Mouse (Mus musculus) midbrain, embryonic 10.5 days (tissue): ENCODE results near the gene Enpp1. TPM values are rescaled to one million over a fixed set of nuclear protein-coding genes. Genes with fewer than 3 reads are reported as not detected.

Source experiments
- DNase-seq: peaks from one replicate; pipeline ENCODE4 v3.0.0-alpha.2; 2017; ENCODE audit warnings: low spot score
- H3K27ac ChIP-seq: fragments of 300-500 bp; sonication (generic); replicated peaks from 2 replicates; pipeline ENCODE4 v1.5.1; 2016; ENCODE audit warnings: mild to moderate bottlenecking
- H3K27me3 ChIP-seq: fragments of 300-500 bp; sonication (generic); 2 replicates; pipeline ENCODE4 v1.6.1; 2016; ENCODE audit warnings: low read depth, mild to moderate bottlenecking; ENCODE audit not compliant: poor library complexity, severe bottlenecking
- H3K36me3 ChIP-seq: fragments of 300-500 bp; sonication (generic); 2 replicates; pipeline ENCODE4 v1.6.1; 2016; ENCODE audit warnings: mild to moderate bottlenecking, moderate library complexity
- H3K4me1 ChIP-seq: fragments of 300-500 bp; sonication (generic); 2 replicates; pipeline ENCODE4 v1.6.1; 2016
- H3K4me3 ChIP-seq: fragments of 300-500 bp; sonication (generic); 2 replicates; pipeline ENCODE4 v1.5.1; 2016; ENCODE audit warnings: mild to moderate bottlenecking, moderate library complexity
- H3K9me3 ChIP-seq: fragments of 300-500 bp; sonication (generic); replicated peaks from 2 replicates; pipeline ENCODE4 v1.6.1; 2016; ENCODE audit warnings: mild to moderate bottlenecking
- WGBS: fragments of 180-500 bp; shearing (Covaris S2); methylation state at CpG from one replicate; pipeline ENCODE4 v1.1.7; 2016; 5-methylcytosine and 5-hydroxymethylcytosine counted together
- polyA plus RNA-seq: library from polyadenylated mRNA; unstranded; fragments of >200 nt; fragmentation: Nextera tagmentation; extraction: Ambion mirVana; gene quantifications from 2 replicates; pipeline ENCODE4 v1.2.1, GENCODE M21; 2016

Enpp1 gene
- polyA plus RNA-seq, 1 experiment from 2014 or later = 0.36 TPM

DNA sequence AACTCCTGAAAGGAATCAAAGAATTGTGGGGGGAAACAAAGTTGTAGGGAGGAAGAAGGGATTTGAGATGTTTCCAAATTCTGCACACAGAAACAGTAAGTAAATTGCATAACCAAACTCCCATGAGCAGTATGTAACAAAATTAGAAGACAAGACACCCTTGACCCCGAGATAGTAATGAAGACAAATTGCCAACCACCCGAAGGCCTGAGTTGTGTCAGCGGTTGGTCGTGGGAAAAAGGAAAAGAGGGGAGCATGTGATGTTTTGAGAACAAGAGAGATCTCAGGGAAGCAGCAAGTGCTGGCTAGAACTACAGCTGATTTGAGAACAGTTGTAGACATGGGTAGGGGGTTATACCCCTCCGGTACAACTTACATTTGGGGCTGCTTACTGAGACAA lies 112.2 kb downstream of the Enpp1 start:
- Histone ChIP-seq H3K4me1 (peaks cover 29% of the 10 kb centered on the region), H3K4me3 (no peak overlapping the region), H3K27ac (no peak overlapping the region), H3K27me3 (no peaks in the 10 kb centered on the region), H3K36me3 (peaks cover 16% of the 10 kb centered on the region), H3K9me3 (no peaks in the 10 kb centered on the region)
- no peak for DNase-seq
- WGBS = 89% methylated on average over 5 of the region's 5 CpGs

DNA sequence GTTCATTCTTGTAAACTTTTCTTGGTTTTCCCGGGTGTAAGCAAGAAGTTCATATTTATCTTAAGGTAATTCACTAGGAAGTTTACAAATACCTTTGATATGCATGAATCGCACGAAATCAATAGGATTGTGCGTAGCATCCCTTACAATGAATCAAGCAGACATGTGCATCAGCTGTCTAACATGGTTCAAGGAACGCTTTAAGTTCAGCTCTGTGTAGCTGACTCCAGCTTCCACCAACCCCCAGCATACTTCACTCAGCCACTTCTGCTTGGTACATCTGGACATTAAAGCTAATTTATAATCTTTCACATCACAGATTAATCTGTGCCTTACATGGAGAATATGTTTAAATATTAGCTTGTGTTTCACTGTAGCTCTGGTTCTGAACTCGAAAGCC lies 113.3 kb downstream of the Enpp1 start:
- WGBS = 91% methylated on average over 6 of the region's 6 CpGs

DNA sequence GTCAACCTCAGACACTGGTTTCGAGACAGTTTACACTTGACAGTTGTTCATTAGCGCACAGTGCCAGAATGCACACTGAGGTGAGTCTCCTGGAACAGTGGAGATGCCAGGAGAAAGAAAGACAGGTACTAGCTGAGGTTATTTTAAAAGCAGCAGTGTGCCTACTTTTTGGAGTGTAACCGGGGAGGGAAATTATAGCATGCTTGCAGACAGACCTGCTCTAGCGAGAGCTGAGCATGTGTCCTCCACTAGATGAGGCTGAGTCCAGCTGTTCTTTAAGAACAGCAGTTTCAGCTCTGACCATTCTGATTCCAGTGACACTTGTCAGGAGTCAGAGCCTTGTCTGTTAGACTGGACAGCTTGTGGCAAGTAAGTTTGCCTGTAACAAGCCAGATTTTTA lies 114.2 kb downstream of the Enpp1 start:
- H3K4me1 ChIP-seq = peaks cover 48% of the 10 kb centered on the region
- H3K36me3 ChIP-seq = peaks cover 16% of the 10 kb centered on the region
- no peaks in the 10 kb centered on the region for H3K9me3 ChIP-seq
- H3K27ac ChIP-seq = no peak overlapping the region
- no peaks in the 10 kb centered on the region for H3K27me3 ChIP-seq
- peak overlapping the region; percentile 79; the same call in 1 of the 2 replicates for H3K4me3 ChIP-seq
- WGBS = 83% methylated on average over 4 of the region's 4 CpGs
- no peak for DNase-seq

More for the DNA sequence above, 113.3 kb downstream of the Enpp1 start:
- Histone ChIP-seq H3K27ac (no peak overlapping the region), H3K4me1 (peaks cover 40% of the 10 kb centered on the region), H3K4me3 (no peak overlapping the region), H3K36me3 (peaks cover 16% of the 10 kb centered on the region), H3K9me3 (no peaks in the 10 kb centered on the region), H3K27me3 (no peaks in the 10 kb centered on the region)
- DNase-seq = no peak

- H3K4me1 ChIP-seq = peaks cover 50% of the 10 kb centered on the region
- 73% methylated on average over 7 of the region's 7 CpGs for WGBS
- peak overlapping the region; percentile 79 for H3K4me3 ChIP-seq
Measured at GRCm38 (mm10) chr10:24596869-24597339, 115.1 kb downstream of the Enpp1 start.

DNA sequence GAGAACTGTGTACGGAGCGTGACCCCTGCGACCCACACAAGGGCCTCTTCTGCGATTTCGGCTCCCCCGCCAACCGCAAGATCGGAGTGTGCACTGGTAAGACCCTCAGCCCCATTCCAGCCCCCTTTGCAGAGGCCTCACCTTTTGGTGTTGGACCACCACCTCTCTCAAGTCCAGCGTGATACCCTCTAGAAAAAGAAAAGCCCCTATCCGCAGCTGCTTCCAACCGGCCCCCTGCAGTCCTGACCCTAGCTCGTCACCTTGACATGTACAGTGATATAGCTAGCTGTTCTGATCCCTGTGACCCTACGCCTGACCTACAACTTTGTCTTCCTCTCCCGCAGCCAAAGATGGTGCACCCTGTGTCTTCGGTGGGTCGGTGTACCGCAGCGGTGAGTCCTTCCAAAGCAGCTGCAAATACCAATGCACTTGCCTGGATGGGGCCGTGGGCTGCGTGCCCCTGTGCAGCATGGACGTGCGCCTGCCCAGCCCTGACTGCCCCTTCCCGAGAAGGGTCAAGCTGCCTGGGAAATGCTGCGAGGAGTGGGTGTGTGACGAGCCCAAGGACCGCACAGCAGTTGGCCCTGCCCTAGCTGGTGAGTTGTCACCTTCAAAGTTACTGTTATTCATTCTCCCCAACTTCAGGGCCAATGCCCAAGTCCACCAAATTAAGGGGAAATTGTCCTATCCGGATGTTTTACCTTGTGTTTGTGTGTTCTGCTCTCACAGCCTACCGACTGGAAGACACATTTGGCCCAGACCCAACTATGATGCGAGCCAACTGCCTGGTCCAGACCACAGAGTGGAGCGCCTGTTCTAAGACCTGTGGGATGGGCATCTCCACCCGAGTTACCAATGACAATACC lies 115.7 kb downstream of the Enpp1 start:
- no peaks in the 10 kb centered on the region for H3K9me3 ChIP-seq
- H3K27me3 ChIP-seq = no peaks in the 10 kb centered on the region
- peak overlapping the region; percentile 96 for H3K27ac ChIP-seq
- WGBS = 15% methylated on average over 31 of the region's 31 CpGs
- H3K4me1 ChIP-seq = peaks cover 57% of the 10 kb centered on the region
- H3K4me3 ChIP-seq = peak overlapping the region; percentile 79
- peaks cover 16% of the 10 kb centered on the region for H3K36me3 ChIP-seq
- DNase-seq = peak; percentile 14

More at GRCm38 (mm10) chr10:24596869-24597339, 115.1 kb downstream of the Enpp1 start:
- Histone ChIP-seq H3K36me3 (peaks cover 16% of the 10 kb centered on the region), H3K27ac (peak overlapping the region; percentile 96; the same call in 1 of the 2 replicates), H3K27me3 (no peaks in the 10 kb centered on the region), H3K9me3 (no peaks in the 10 kb centered on the region)
- DNase-seq = no peak

DNA sequence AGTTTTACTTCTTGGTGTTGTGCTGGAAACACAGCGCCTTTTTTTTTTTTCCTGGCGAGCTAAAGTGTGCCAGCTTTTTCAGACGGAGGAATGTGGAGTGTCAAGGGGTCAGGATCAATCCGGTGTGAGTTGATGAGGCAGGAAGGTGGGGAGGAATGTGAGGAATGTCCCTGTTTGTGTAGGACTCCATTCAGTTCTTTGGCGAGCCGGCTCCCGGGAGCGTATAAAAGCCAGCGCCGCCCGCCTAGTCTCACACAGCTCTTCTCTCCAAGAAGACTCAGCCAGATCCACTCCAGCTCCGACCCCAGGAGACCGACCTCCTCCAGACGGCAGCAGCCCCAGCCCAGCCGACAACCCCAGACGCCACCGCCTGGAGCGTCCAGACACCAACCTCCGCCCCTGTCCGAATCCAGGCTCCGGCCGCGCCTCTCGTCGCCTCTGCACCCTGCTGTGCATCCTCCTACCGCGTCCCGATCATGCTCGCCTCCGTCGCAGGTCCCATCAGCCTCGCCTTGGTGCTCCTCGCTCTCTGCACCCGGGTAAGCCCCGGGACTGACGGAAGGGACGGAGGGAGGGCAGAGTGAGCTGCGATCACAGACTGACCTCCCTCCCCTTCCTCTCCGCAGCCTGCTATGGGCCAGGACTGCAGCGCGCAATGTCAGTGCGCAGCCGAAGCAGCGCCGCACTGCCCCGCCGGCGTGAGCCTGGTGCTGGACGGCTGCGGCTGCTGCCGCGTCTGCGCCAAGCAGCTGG lies 116.5 kb downstream of the Enpp1 start, which contains the start of gene Ccn2:
Gene Ccn2, plus strand, starts transcription at position 193 of the 753 bp plus-strand sequence.
- WGBS = under 1% methylated on average over 53 of the region's 53 CpGs
- peaks cover 64% of the 10 kb centered on the region for H3K4me1 ChIP-seq

GRCm38 (mm10) chr10:24593556-24593955 lies 118.4 kb downstream of the Enpp1 start:
- DNase-seq = no peak
- peaks cover 16% of the 10 kb centered on the region for H3K36me3 ChIP-seq
- H3K27ac ChIP-seq = 0 out of 2 replicates have a peak overlapping the region, but pooled peaks have one; percentile 33
- no peaks in the 10 kb centered on the region for H3K27me3 ChIP-seq
- WGBS = 74% methylated on average over 4 of the region's 4 CpGs
- no peaks in the 10 kb centered on the region for H3K9me3 ChIP-seq
- no peak overlapping the region for H3K4me3 ChIP-seq
- peaks cover 67% of the 10 kb centered on the region for H3K4me1 ChIP-seq

More for the DNA sequence above, 116.5 kb downstream of the Enpp1 start, which contains the start of gene Ccn2:
- Histone ChIP-seq H3K27me3 (no peaks in the 10 kb centered on the region), H3K27ac (peak within 1 kb of the TSS; percentile 96), H3K9me3 (no peaks in the 10 kb centered on the region), H3K4me3 (peak within 1 kb of the TSS; percentile 79), H3K36me3 (peaks cover 16% of the 10 kb centered on the region)
- DNase-seq = peak; percentile 88

DNA sequence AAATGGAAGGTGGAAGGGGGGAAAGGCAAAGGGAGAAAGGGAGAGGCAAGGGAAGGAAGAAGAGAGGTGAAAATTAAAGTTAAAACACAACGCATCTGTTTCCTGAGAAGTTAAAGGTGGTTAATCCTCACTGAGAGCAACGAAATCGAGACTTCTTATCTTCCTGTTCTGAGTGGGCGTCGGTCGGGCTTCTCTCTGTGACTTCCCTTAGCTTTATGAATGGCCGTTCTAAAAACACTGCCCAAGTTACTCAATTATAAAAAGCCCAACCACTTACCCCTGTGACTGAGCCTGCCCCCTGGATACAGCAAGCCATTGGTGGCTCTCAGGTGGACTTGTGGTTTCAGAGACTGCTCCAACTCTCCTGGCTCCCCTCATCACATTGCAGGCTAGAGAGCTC lies 119.0 kb downstream of the Enpp1 start:
- DNase-seq = no peak
- Histone ChIP-seq H3K4me1 (peaks cover 67% of the 10 kb centered on the region), H3K27me3 (no peaks in the 10 kb centered on the region), H3K4me3 (no peak overlapping the region), H3K27ac (no peak overlapping the region), H3K36me3 (peaks cover 14% of the 10 kb centered on the region), H3K9me3 (no peaks in the 10 kb centered on the region)
- 73% methylated on average over 7 of the region's 7 CpGs for WGBS

DNA sequence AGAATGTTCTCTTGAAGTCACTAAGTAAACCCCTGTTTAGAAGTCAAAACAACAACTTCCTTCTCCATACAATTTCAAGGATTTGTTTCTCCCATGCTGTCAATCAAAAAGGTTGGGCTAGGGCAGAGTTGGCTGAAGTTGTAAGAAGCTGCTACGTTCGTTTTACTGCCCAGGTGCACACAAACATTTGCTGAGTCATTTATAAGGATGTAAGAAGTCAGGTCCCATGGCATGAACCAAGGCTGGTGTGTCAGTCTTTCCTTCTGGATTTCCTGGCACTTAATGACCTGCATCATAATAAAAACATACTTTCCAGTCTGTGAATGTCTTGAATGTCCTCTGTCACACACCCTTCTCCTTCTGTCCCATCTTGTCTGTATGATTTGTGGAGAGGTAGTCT lies 119.6 kb downstream of the Enpp1 start:
- Histone ChIP-seq H3K4me1 (peaks cover 61% of the 10 kb centered on the region), H3K36me3 (peaks cover 7% of the 10 kb centered on the region)
- 82% methylated on average over 2 of the region's 2 CpGs for WGBS

DNA sequence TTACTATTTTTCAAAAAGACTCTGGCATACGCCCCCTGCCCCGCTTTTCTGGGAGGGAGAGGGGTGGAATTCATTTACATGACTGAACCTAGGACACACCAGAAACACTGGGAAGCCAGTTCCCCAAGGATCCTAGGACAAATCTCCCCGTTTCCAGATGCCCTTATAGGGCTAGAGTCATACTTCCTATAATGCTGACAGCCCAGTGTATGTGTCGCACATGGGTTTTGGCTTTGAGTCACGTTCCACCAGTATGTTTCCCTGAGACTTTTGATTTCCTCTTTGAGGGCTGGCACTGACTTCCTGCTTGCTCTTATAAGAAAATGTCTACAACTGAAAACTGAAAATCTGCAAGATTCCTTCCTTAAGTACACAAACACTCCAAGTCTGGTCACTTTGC lies 120.2 kb downstream of the Enpp1 start:
- 71% methylated on average over 5 of the region's 5 CpGs for WGBS
- DNase-seq = no peak
- peaks cover 56% of the 10 kb centered on the region for H3K4me1 ChIP-seq

More for the DNA sequence above, 119.6 kb downstream of the Enpp1 start:
- no peaks in the 10 kb centered on the region for H3K9me3 ChIP-seq
- H3K27ac ChIP-seq = no peak overlapping the region
- no peak overlapping the region for H3K4me3 ChIP-seq
- no peaks in the 10 kb centered on the region for H3K27me3 ChIP-seq
- DNase-seq = no peak

GRCm38 (mm10) chr10:24591136-24591535 lies 120.8 kb downstream of the Enpp1 start:
- Histone ChIP-seq H3K27ac (no peak overlapping the region), H3K9me3 (no peaks in the 10 kb centered on the region), H3K36me3 (no peaks in the 10 kb centered on the region), H3K4me3 (no peak overlapping the region), H3K27me3 (no peaks in the 10 kb centered on the region), H3K4me1 (peaks cover 50% of the 10 kb centered on the region)
- DNase-seq = peak; percentile 76
- WGBS = 15% methylated on average over 4 of the region's 4 CpGs

More for the DNA sequence above, 120.2 kb downstream of the Enpp1 start:
- H3K36me3 ChIP-seq = 0 out of 2 replicates have a peak, but pooled peaks cover 3% of the 10 kb centered on the region
- H3K27ac ChIP-seq = peak overlapping the region; percentile 13; the same call in 1 of the 2 replicates
- H3K9me3 ChIP-seq = no peaks in the 10 kb centered on the region
- no peak overlapping the region for H3K4me3 ChIP-seq
- H3K27me3 ChIP-seq = no peaks in the 10 kb centered on the region

- WGBS = 32% methylated on average over 4 of the region's 4 CpGs
- Histone ChIP-seq H3K4me3 (no peak overlapping the region), H3K27me3 (no peaks in the 10 kb centered on the region), H3K27ac (no peak overlapping the region), H3K9me3 (no peaks in the 10 kb centered on the region), H3K36me3 (no peaks in the 10 kb centered on the region), H3K4me1 (peaks cover 45% of the 10 kb centered on the region)
- no peak for DNase-seq
Measured at GRCm38 (mm10) chr10:24590546-24590945, 121.4 kb downstream of the Enpp1 start.
